Mouse (Mus musculus) embryo, embryonic 11.5 days (tissue): ENCODE data around the gene Zranb1.

Experiments used
- DNase-seq: peaks from one replicate; pipeline ENCODE4 v3.0.0-alpha.2; 2012; ENCODE audit warnings: low read depth, low spot score

Gene Zranb1

DNA sequence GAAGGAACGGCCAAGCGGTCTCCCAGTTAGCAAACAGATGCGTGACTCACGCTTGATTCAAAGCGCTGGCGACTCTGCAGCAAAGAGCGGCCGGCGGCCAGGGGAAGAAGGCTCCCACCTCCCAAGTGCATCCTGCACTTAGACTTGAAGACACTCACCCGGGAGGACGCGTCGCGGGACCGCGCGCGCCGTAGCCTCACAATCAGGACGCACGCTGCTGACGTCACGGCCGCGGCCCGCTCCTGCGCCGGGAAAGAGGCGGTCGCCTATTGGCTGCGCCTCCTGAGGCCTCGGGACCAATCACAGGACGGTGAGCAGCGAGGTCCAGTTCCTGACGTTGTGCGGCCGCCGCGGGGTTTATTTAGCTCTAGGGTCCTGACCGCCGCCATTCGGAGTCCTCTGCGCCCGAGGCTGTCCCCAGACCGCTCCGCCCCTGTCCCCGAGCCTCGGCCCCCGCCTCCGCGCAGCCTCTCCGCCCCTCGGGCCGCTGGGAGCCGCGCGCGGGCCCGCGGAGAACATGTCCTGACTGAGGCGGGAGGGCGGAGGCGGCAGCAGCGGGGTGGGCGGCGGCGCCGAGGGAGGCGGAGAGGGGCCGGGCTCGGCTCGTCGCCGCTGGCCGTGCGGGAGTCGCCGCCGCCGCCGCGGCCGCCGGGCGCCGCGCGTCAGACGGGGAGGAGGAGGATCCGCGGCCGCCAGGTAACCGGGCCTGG lies at the start of gene Zranb1:
Gene Zranb1, plus strand, starts transcription at position 293 of the 710 bp plus-strand sequence.
- peak; percentile 97 for DNase-seq

- DNase-seq: no peak
These were observed 48.6 kb upstream of the Zranb1 start for GRCm38 (mm10) chr7:132882343-132882742.

GRCm38 (mm10) chr7:132884031-132884430 lies 46.9 kb upstream of the Zranb1 start:
- no peak for DNase-seq

DNA sequence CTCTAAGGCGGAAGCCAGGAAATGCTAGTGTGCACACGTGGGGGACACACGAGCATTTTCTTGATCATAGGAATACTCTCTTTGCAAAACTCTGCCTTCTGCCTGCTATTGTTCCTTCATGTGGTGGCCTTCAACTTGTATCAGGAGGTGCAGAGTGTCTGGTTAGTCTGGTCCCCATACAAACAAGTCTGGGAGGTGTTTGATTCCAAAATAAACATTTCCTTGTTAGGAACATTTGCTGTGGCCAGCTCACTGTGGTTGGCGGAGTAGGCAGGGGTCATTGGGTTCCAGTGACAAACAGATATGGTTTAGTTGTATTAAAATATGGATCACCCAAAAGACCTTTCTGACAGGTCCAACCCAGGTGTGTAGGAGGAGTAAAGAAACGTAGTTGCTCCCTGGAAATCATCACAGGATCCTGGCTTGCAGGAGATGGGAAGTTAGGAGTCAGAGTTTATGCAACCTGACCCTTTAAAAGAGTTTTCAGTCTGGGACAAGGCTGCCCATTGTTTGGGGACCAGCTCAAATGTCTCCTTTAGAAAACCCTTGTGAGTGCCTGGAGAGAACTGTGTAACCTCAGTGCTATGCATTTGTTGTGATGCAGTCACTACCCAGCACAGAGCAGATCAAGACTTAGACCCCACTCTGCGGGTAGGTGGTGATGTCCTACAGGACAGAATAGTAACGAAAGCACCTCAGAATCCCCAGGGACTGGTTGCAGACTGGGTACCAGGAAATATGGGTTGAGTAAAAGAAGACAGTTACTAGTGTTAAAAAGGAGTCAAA lies 43.7 kb upstream of the Zranb1 start:
- DNase-seq: no peak

GRCm38 (mm10) chr7:132888052-132888451 lies 42.9 kb upstream of the Zranb1 start:
- DNase-seq: no peak

GRCm38 (mm10) chr7:132888518-132889249 lies 42.3 kb upstream of the Zranb1 start:
- DNase-seq: no peak

DNA sequence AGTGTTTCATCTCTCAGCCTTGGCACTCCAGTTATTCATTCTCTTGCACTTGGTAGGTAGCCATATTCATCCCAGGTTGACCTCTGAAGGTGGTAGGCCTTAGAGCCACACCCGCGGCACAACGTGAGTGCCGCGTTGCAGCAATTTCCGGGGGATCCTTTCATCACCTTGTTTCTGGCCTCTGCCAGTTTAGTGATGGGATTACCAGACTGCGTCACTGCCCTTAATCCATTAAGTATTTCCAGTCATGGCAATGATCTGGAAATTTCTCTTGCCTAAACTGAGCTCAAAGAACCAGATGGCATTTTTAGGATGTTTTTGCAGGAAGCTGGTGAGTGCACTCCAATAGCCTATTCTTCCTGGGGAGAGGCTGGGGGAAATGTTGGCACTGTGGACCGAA lies 41.3 kb upstream of the Zranb1 start:
- no peak for DNase-seq

- DNase-seq: no peak
These were observed 40.7 kb upstream of the Zranb1 start for GRCm38 (mm10) chr7:132890201-132890600.

DNA sequence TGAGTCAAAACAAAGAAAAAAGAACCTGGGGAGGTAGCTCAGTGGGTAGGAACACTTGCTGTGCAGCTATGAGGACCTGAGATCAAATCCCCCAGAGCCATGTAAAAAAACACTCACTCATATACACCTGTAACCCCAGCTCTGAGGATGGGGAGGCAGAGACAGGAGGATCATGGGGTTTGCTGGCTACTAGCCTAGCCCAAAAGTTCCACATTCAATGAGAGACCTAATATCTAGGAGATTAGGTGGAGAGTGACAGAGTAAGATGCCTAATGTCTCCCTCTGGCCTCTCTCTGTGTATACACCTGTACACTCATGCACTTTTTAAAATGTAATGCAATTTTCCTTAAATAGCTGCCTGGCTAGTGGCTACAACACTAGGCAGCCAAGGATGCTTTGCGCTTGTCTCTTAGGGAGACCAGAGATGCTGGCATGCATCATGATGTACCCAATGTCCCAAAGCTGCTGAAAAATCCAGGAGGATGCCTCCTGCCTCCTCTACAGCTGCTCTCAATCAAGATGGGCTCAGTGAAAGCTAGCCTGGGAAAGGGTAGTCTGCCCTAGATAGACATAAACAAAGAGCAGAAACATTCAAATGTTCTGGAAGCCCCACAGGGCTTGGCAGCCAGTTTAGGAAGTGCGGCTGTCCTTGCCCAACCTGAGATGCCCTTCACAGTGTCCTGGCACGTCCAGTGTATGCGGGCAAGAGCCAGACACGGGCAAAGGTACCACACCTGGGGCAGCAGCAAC lies 39.2 kb upstream of the Zranb1 start:
- DNase-seq: no peak

DNA sequence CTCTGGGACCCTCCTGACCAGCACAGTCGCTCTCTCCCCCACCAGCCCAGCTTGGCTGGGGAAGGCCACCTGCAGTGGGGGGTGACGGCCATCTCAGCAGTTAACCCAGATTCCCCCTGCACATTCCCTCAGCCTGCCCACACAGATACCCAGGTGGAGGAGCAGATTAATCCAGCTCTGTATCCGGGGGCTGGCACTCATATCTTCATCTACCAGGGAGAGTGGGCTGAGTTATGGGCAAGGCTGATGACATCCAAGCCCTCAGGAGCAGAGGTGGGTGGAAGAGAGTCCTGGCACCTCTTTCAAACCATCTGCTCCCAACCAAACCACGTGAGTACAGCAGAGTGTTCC lies 38.7 kb upstream of the Zranb1 start:
- DNase-seq: no peak

DNA sequence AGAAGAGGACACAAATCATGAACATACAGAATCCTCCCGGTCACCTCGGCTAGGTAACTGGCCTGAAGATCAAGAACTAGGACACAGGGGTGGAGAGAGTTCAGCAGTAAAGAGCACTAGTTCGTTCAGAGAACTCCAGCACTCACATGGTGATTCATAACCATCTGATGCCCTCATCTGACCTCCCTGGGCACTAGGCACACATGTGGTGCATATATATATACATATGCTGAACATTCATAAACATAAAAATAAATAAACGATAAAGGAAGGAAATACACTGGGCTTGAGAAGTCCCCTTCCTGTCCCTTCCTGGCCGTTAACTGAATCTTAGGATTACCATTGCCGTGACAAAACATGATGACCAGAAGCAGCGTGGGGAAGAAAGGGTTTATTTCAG lies 38.1 kb upstream of the Zranb1 start:
- no peak for DNase-seq

DNA sequence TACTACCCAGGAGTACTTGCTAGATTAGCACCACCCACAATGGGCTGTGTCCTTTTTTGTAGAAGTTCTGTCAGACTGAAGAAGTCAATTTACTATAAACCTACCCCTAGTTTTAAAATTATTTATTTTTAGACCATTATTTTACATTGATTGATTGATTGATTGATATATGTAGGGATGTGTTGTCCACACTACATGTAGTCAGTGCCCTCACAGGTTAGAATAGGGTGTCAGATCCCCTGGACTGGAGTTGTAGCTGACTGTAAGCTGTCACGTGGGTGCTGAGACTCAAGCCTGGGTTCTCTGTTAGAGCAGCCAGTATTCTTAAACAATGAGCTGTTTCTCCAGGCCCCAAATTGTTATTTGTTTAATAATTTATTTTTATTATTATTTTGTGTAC lies 37.6 kb upstream of the Zranb1 start:
- no peak for DNase-seq

- DNase-seq: no peak
These were observed 35.9 kb upstream of the Zranb1 start for GRCm38 (mm10) chr7:132894841-132895555.

DNA sequence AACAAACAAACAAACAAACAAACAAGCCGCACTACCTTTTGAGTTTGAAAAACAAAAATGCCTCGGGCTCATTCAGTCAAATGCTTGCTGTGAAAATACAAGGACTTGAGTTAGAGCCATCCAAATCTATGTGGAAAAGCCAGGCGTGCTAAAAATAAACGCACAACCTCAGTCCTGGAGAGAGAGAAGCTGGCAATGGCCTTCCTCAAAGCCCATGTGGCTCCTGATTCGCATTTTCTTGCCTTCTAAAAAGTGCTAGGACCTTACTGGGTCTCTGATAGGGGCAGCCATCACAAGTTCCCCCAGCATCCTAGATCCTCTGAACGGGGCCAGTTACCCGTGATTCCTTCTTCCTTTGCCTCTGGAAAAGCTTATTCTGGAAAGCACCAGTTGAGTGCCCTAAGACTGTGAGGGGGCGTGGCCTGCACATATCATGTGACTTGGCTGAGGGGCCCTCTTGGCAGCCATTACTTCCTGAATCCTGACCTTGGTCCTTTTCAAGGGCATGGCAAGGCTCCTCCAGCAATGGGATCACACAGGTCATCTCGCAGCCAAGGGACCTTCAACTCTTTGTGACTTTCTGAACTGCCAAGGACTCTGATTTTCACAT lies 34.6 kb upstream of the Zranb1 start:
- no peak for DNase-seq

DNA sequence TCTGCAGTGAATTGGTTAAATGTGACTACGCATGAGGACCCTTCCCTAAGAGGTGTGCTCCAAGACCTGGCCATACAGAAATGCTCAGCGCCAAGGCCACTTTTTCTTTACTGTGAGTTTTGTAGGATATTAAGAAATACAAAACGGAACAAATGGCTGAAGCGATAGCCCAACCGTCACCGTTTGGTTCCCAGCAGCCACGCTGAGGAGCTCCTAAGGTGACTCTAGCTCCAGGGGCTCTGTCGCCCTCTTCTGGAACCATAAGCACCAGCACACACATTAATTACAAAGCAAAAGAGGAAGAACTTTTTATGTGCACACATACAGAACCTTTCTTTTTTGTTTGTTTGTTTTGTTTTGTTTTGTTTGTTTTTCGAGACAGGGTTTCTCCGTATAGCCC lies 33.7 kb upstream of the Zranb1 start:
- no peak for DNase-seq

DNA sequence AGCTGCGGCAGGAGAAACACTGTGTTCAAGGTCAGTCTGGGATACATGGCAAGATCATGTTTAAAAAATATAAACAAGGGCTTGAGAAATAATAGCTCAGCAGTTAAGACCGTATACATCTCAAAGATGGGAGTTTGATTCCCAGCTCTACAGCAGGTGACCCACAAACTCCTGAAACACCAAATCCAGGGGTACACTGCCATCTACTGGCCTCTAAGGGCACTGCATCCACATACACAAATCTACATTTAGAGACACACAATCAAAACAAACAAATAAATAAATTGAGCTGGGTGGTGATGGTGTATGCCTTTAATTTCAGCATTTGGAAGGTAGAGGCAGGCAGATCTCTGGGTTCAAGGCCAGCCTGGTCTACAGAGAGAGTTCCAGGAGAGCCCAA lies 32.7 kb upstream of the Zranb1 start:
- no peak for DNase-seq

DNA sequence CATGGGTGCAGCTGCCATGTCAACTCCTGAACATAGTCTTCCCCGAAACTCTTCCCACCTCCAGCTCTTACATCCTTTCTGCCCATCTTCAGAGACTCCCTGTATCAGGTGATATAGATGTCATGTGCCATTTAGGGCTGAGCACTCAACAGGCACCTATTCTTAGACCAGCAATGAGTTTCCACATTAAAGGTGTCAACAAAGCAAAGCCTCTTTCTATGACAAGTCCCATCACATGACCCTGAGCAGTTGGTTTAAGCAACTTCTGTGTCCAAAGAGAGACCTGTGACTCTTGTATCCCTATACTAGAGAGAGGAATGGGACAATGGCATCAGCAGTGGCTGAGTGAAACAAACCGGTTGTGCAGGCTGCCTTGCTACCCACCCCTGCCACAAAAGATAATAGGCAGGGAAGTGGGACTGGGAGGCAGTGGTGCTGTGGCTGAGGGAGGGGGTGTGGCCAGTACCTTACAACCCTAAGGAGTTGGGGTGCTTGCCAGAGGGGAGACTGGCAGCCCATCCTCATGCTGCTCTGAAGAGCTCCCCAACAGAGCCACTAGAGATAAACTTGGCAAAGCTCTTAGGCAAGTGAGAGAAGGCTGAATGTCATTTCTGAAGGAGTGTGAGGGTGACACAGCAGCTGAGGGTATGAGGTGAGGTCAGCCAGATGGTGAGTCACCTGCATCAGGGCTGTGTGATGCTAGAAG lies 30.0 kb upstream of the Zranb1 start:
- DNase-seq: no peak

GRCm38 (mm10) chr7:132903796-132904195 lies 27.1 kb upstream of the Zranb1 start:
- DNase-seq: no peak

DNA sequence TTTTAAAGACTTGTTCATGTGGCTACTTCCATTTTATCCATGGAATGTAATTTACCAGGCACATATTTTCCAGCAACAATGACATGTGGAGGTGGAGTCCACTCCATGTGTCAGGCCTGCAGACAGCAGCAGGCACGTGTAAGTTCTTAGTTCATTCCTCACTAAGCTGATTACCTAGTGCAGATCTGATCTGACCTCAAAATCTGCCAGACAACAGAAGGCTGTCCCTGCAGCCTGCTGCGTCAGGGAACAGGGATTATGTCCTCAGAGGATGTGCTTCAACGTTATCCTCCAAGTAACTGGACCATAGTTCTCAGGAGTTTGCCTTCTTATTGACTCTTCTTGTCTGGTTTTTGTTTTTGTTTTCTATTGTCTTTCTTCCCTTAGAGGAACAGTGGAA lies 9.0 kb upstream of the Zranb1 start:
- DNase-seq: no peak

DNA sequence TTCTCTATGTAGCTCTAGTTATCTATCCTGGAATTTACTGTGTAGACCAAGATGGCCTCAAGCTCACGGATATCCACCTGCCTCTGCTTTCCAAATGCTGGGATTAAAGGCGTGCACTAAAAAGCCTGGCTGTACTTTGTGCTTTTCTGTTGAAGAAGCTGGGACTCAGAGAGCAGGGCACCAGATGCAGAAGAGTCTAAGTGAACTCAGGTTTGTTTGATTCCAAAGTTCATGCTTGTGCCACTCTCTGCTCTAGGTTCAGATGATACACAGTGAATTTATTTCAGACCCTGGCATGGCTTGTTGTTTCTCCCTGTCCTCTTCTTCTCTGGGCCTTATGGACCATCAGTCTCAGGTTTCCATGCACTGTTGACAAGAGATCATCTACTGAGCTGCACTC lies 5.7 kb upstream of the Zranb1 start:
- DNase-seq: no peak
